Mouse (Mus musculus): ENCODE data around the gene Tmub2. TPM values are rescaled to one million over a fixed set of nuclear protein-coding genes. Genes with fewer than 3 reads are reported as not detected.

Gene Tmub2
- 44.3 and 48.5 TPM in 2 replicates for polyA plus RNA-seq (2015; fragmentation: Nextera tagmentation; extraction: Ambion mirVana)

GRCm38 (mm10) chr11:102284501-102285094 is at the start of gene Tmub2:
Gene Tmub2 (plus strand): TSS chr11:102284931.
- Histone ChIP-seq H3K4me3 (replicated peaks) (peak within 1 kb of the TSS; percentile 79), H3K4me2 (replicated peaks) (peak within 1 kb of the TSS; percentile 78), H3K36me3 (peaks cover 17% of the 10 kb centered on the region), H3K9ac (peak within 1 kb of the TSS; percentile 83), H3K27me3 (replicated peaks) (no peaks in the 10 kb centered on the region), H3K27ac (peak within 1 kb of the TSS; percentile 75), H3K9me3 (no peaks in the 10 kb centered on the region), H3K4me1 (replicated peaks) (peaks cover 6% of the 10 kb centered on the region; the same call in 1 of the 2 replicates)
- peak; percentile 95 for ATAC-seq
- WGBS = under 1% methylated on average over 32 of the region's 32 CpGs

- Histone ChIP-seq H3K9me3 (no peaks in the 10 kb centered on the region), H3K4me3 (replicated peaks) (no peak overlapping the region), H3K4me1 (replicated peaks) (no peaks in the 10 kb centered on the region), H3K4me2 (replicated peaks) (no peak overlapping the region), H3K36me3 (no peaks in the 10 kb centered on the region), H3K27me3 (replicated peaks) (no peaks in the 10 kb centered on the region), H3K9ac (no peak overlapping the region), H3K27ac (no peak overlapping the region)
- 49% methylated on average over 2 of the region's 2 CpGs for WGBS
- ATAC-seq = no peak
Observed at GRCm38 (mm10) chr11:102236022-102236421, 48.7 kb upstream of the Tmub2 start.

- no peak overlapping the region for H3K27ac ChIP-seq
- H3K4me2 ChIP-seq (replicated peaks) = no peak overlapping the region
- ATAC-seq = no peak
- H3K9ac ChIP-seq = no peak overlapping the region
- 79% methylated on average over 6 of the region's 6 CpGs for WGBS
- no peak overlapping the region for H3K4me3 ChIP-seq (replicated peaks)
- H3K9me3 ChIP-seq = no peaks in the 10 kb centered on the region
- H3K27me3 ChIP-seq (replicated peaks) = no peaks in the 10 kb centered on the region
- H3K36me3 ChIP-seq = no peaks in the 10 kb centered on the region
- H3K4me1 ChIP-seq (replicated peaks) = peaks cover 11% of the 10 kb centered on the region
Observed at GRCm38 (mm10) chr11:102240636-102241035, 44.1 kb upstream of the Tmub2 start.

GRCm38 (mm10) chr11:102241246-102241645 is 43.5 kb upstream of the Tmub2 start:
- peaks cover 14% of the 10 kb centered on the region for H3K4me1 ChIP-seq (replicated peaks)
- no peaks in the 10 kb centered on the region for H3K9me3 ChIP-seq
- H3K36me3 ChIP-seq = no peaks in the 10 kb centered on the region
- WGBS = 68% methylated on average over 5 of the region's 5 CpGs
- ATAC-seq = peak; percentile 72
- H3K27me3 ChIP-seq (replicated peaks) = no peaks in the 10 kb centered on the region
- H3K27ac ChIP-seq = no peak overlapping the region
- H3K9ac ChIP-seq = no peak overlapping the region
- no peak overlapping the region for H3K4me3 ChIP-seq (replicated peaks)
- H3K4me2 ChIP-seq (replicated peaks) = 0 out of 2 replicates have a peak overlapping the region, but pooled peaks have one; percentile 9

GRCm38 (mm10) chr11:102241874-102242273 is 42.9 kb upstream of the Tmub2 start:
- no peak for ATAC-seq
- Histone ChIP-seq H3K4me1 (replicated peaks) (peaks cover 14% of the 10 kb centered on the region), H3K27ac (no peak overlapping the region), H3K4me2 (replicated peaks) (no peak overlapping the region), H3K36me3 (no peaks in the 10 kb centered on the region), H3K9me3 (no peaks in the 10 kb centered on the region), H3K27me3 (replicated peaks) (no peaks in the 10 kb centered on the region), H3K9ac (no peak overlapping the region), H3K4me3 (replicated peaks) (no peak overlapping the region)
- WGBS = 61% methylated on average over 5 of the region's 5 CpGs

GRCm38 (mm10) chr11:102244926-102245449 is 39.7 kb upstream of the Tmub2 start:
- WGBS = under 1% methylated on average over 32 of the region's 32 CpGs
- ATAC-seq = peak; percentile 80

GRCm38 (mm10) chr11:102245581-102246272 is 39.0 kb upstream of the Tmub2 start:
- Histone ChIP-seq H3K9ac (peak overlapping the region; percentile 46), H3K36me3 (no peaks in the 10 kb centered on the region), H3K27ac (peak overlapping the region; percentile 49), H3K9me3 (no peaks in the 10 kb centered on the region), H3K4me3 (replicated peaks) (peak overlapping the region; percentile 35), H3K4me2 (replicated peaks) (peak overlapping the region; percentile 79), H3K4me1 (replicated peaks) (peaks cover 21% of the 10 kb centered on the region), H3K27me3 (replicated peaks) (no peaks in the 10 kb centered on the region)
- 33% methylated on average over 14 of the region's 14 CpGs for WGBS
- no peak; the same call in 1 of the 2 replicates for ATAC-seq

More at GRCm38 (mm10) chr11:102244926-102245449, 39.7 kb upstream of the Tmub2 start:
- Histone ChIP-seq H3K27ac (peak overlapping the region; percentile 49), H3K9ac (peak overlapping the region; percentile 46), H3K4me1 (replicated peaks) (peaks cover 21% of the 10 kb centered on the region), H3K9me3 (no peaks in the 10 kb centered on the region), H3K4me3 (replicated peaks) (peak overlapping the region; percentile 35), H3K36me3 (no peaks in the 10 kb centered on the region), H3K4me2 (replicated peaks) (peak overlapping the region; percentile 79), H3K27me3 (replicated peaks) (no peaks in the 10 kb centered on the region)

GRCm38 (mm10) chr11:102246273-102246635 is 38.5 kb upstream of the Tmub2 start:
- Histone ChIP-seq H3K27me3 (replicated peaks) (no peaks in the 10 kb centered on the region), H3K9ac (no peak overlapping the region), H3K36me3 (no peaks in the 10 kb centered on the region), H3K9me3 (no peaks in the 10 kb centered on the region), H3K4me2 (replicated peaks) (no peak overlapping the region), H3K4me3 (replicated peaks) (no peak overlapping the region), H3K4me1 (replicated peaks) (peaks cover 21% of the 10 kb centered on the region), H3K27ac (peak overlapping the region; percentile 49)
- 66% methylated on average over 6 of the region's 6 CpGs for WGBS
- no peak for ATAC-seq

GRCm38 (mm10) chr11:102246871-102247270 is 37.9 kb upstream of the Tmub2 start:
- no peak overlapping the region for H3K4me3 ChIP-seq (replicated peaks)
- H3K36me3 ChIP-seq = no peaks in the 10 kb centered on the region
- H3K27ac ChIP-seq = no peak overlapping the region
- H3K4me2 ChIP-seq (replicated peaks) = no peak overlapping the region
- peaks cover 21% of the 10 kb centered on the region for H3K4me1 ChIP-seq (replicated peaks)
- 84% methylated on average over 4 of the region's 4 CpGs for WGBS
- ATAC-seq = no peak
- H3K9ac ChIP-seq = no peak overlapping the region
- no peaks in the 10 kb centered on the region for H3K9me3 ChIP-seq
- no peaks in the 10 kb centered on the region for H3K27me3 ChIP-seq (replicated peaks)

GRCm38 (mm10) chr11:102248630-102249230 is 36.0 kb upstream of the Tmub2 start, which contains the start of gene BC030867:
Gene BC030867 (plus strand): TSS chr11:102248882.
- peaks cover 21% of the 10 kb centered on the region for H3K4me1 ChIP-seq (replicated peaks)
- peak within 1 kb of the TSS; percentile 48; the same call in 1 of the 2 replicates for H3K27ac ChIP-seq
- H3K4me3 ChIP-seq (replicated peaks) = peak within 1 kb of the TSS; percentile 73
- H3K4me2 ChIP-seq (replicated peaks) = peak within 1 kb of the TSS; percentile 90
- H3K9ac ChIP-seq = peak within 1 kb of the TSS; percentile 68
- no peaks in the 10 kb centered on the region for H3K36me3 ChIP-seq
- H3K27me3 ChIP-seq (replicated peaks) = no peaks in the 10 kb centered on the region
- under 1% methylated on average over 41 of the region's 41 CpGs for WGBS
- peak; percentile 69 for ATAC-seq
- H3K9me3 ChIP-seq = no peaks in the 10 kb centered on the region

GRCm38 (mm10) chr11:102249351-102250090 is 35.2 kb upstream of the Tmub2 start:
- H3K4me1 ChIP-seq (replicated peaks) = peaks cover 21% of the 10 kb centered on the region
- no peaks in the 10 kb centered on the region for H3K9me3 ChIP-seq
- peak overlapping the region; percentile 68 for H3K9ac ChIP-seq
- no peak; the same call in 1 of the 2 replicates for ATAC-seq
- WGBS = 11% methylated on average over 9 of the region's 9 CpGs
- no peak overlapping the region for H3K27ac ChIP-seq
- H3K36me3 ChIP-seq = no peaks in the 10 kb centered on the region
- H3K4me3 ChIP-seq (replicated peaks) = peak overlapping the region; percentile 73
- H3K4me2 ChIP-seq (replicated peaks) = peak overlapping the region; percentile 90
- H3K27me3 ChIP-seq (replicated peaks) = no peaks in the 10 kb centered on the region

All from intestine, embryonic 15.5 days (tissue).